ENCODE assay signal across 18 mouse cellular contexts in genomic region chr8:125024085-125024484, GRCm38 (mm10). TPM values are rescaled to one million over a fixed set of nuclear protein-coding genes. Genes with fewer than 3 reads are reported as not detected.
"Had no signal": no experiment of that assay in that cellular context is flagged by ENCODE, and none has a peak within 500 bp of the region (broad histone marks: within the 10 kb centered on the region; RNA-seq: fewer than 3 reads in every experiment).

No protein-coding gene starts in this region.

- H3K27me3 ChIP-seq: limb, embryonic 12.5 days; limb, embryonic 15.5 days; liver, embryonic 12.5 days; liver, embryonic 15.5 days; stomach, embryonic 15.5 days had no signal

- ATAC-seq: liver, embryonic 12.5 days had no signal

- H3K4me1 ChIP-seq: limb, embryonic 12.5 days; limb, embryonic 15.5 days; liver, embryonic 12.5 days; liver, embryonic 15.5 days; stomach, embryonic 15.5 days had no signal

- H3K27ac ChIP-seq: kidney, postnatal 0 days; limb, embryonic 12.5 days; limb, embryonic 15.5 days; liver, embryonic 12.5 days; liver, embryonic 15.5 days; stomach, embryonic 15.5 days had no signal

- H3K4me2 ChIP-seq: limb, embryonic 12.5 days; limb, embryonic 15.5 days; liver, embryonic 12.5 days; liver, embryonic 15.5 days; midbrain, embryonic 11.5 days; stomach, embryonic 15.5 days had no signal

- H3K9ac ChIP-seq: limb, embryonic 12.5 days; limb, embryonic 15.5 days; liver, embryonic 12.5 days; liver, embryonic 15.5 days; stomach, embryonic 15.5 days had no signal

- H3K4me3 ChIP-seq: limb, embryonic 12.5 days; limb, embryonic 15.5 days; liver, embryonic 12.5 days; liver, embryonic 15.5 days; stomach, embryonic 15.5 days had no signal

- DNase-seq: kidney, postnatal 25 days; left cerebral cortex, postnatal 4 days; lung, adult 2 months; lung, postnatal 14 days; lung, postnatal 4 days; midbrain, embryonic 14.5 days; retina, postnatal 1 day; right cerebral cortex, postnatal 25 days; spleen, adult 18-20 months; thymus, postnatal 25 days had no signal

- H3K9me3 ChIP-seq: limb, embryonic 12.5 days; limb, embryonic 15.5 days; liver, embryonic 12.5 days; liver, embryonic 15.5 days; stomach, embryonic 15.5 days had no signal

RNA-seq across cellular contexts. Expression of gene Disc1, which starts 29.9 kb away (rescaled TPM):
- total RNA-seq: megakaryocyte-erythroid progenitor cell, adult 5-6 weeks had no signal
